9 mouse cellular contexts compared by ENCODE assay signal in the genomic region with DNA sequence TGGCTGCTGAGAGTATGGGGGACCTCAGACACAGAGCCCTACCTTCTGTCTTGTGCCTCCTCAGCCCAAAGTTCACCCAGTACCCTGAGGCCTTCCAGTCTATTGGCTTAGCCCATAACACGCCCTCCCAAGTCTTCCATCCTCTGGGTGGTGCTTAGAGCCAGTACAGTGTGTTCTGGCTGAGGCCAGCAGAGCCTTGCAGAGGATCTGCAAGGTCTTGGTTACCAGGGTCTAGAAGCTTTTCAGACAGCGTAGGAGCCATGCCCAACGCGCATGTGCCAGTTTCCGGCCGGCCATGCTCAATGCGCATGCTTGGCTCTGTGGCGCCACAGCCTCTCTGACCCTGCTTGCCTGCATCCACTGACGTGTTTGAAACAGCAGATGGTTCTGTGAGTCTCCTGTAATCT.
A peak's percentile ranks its signal among the peaks of the same experiment; 100 is the strongest.
DNase-seq lines count a peak whose midpoint lies in the region; ATAC-seq and TF ChIP-seq lines count a peak whose summit lies in the region.
"Had no signal": no experiment of that assay in that cellular context is flagged by ENCODE, and none has a peak within 500 bp of the region (broad histone marks: within the 10 kb centered on the region; RNA-seq: fewer than 3 reads in every experiment).

No protein-coding gene starts in this region.

- H3K36me3 ChIP-seq in intestine, postnatal 0 days (ENCODE audit: control insufficient read depth, insufficient read depth), result peaks cover 3% of the 10 kb centered on the region; the same call in 1 of the 2 replicates
- H3K36me3 ChIP-seq: liver, embryonic 15.5 days had no signal

- no peaks in the 10 kb centered on the region for H3K27me3 ChIP-seq in intestine, postnatal 0 days (replicated peaks; ENCODE audit: control insufficient read depth, insufficient read depth, low read length)
- H3K27me3 ChIP-seq: liver, embryonic 15.5 days had no signal

- 76% methylated on average over 9 of the region's 9 CpGs for WGBS in intestine, postnatal 0 days

- no peaks in the 10 kb centered on the region for H3K9me3 ChIP-seq in intestine, postnatal 0 days (ENCODE audit: control insufficient read depth)
- H3K9me3 ChIP-seq: liver, embryonic 15.5 days had no signal

- H3K27ac ChIP-seq in intestine, postnatal 0 days (ENCODE audit: low read depth, low read length), result peak overlapping the region; percentile 29; the same call in 1 of the 2 replicates
- H3K27ac ChIP-seq: liver, embryonic 15.5 days had no signal

- peaks cover 15% of the 10 kb centered on the region; the same call in 1 of the 2 replicates for H3K4me1 ChIP-seq in intestine, postnatal 0 days (replicated peaks; ENCODE audit: control insufficient read depth, insufficient read depth, low read length)

- DNase-seq in left cerebral cortex, adult 18-20 months (ENCODE audit: low spot score in 2 of 2), result peak; percentile 84 to 90
- DNase-seq in left cerebral cortex, adult 11 months (ENCODE audit: low spot score), result no peak
- peak; percentile 92 to 93 for DNase-seq in cerebellum, postnatal 14 days
- DNase-seq in retina, embryonic 14.5 days (ENCODE audit: low spot score), result peak; percentile 41
- no peak for DNase-seq in urinary bladder, postnatal 14 days (ENCODE audit: low spot score)
- DNase-seq in natural killer cell, adult 2 months (ENCODE audit: low spot score in 2 of 2), result no peak

- no peak overlapping the region for H3K4me3 ChIP-seq in intestine, postnatal 0 days (ENCODE audit: low read depth, low read length)
- H3K4me3 ChIP-seq: liver, embryonic 15.5 days had no signal

- H3K4me2 ChIP-seq in intestine, postnatal 0 days (replicated peaks; ENCODE audit: low read depth), result peak overlapping the region; percentile 17; the same call in 1 of the 2 replicates
- H3K4me2 ChIP-seq: liver, embryonic 15.5 days had no signal

- ATAC-seq in intestine, postnatal 0 days, result peak; percentile 70
- no peak for ATAC-seq in erythroid progenitor cell, adult 5-6 weeks (replicated peaks; ENCODE audit: low FRiP score, poor library complexity, severe bottlenecking)

- no peak for TF ChIP-seq CTCF in intestine, postnatal 0 days (IDR thresholded peaks at IDR 0.05; ENCODE audit: low read depth)

- H3K9ac ChIP-seq in intestine, postnatal 0 days (ENCODE audit: low read depth, low read length), result no peak overlapping the region
- H3K9ac ChIP-seq: liver, embryonic 15.5 days had no signal

Comparison
In these comparisons a context has a peak if more than half of its experiments do, and no peak if none do; other contexts are left out.
1. DNase-seq: peak in left cerebral cortex, adult 18-20 months (2 of 2), cerebellum, postnatal 14 days (2 of 2) and retina, embryonic 14.5 days (single experiment); none in left cerebral cortex, adult 11 months (single experiment), urinary bladder, postnatal 14 days (single experiment) and natural killer cell, adult 2 months (0 of 2).